Mouse (Mus musculus) limb, embryonic 14.5 days (tissue): ENCODE data around the gene Rasef. TPM values are rescaled to one million over a fixed set of nuclear protein-coding genes. Genes with fewer than 3 reads are reported as not detected.

Experiments used
- ATAC-seq: fragments of 200-750 bp; cut with Nextera tagmentation; 2 replicates; pipeline ENCODE4 v1.8.0; 2017; ENCODE audit warnings: low read depth, moderate number of reproducible peaks, moderate TSS enrichment; ENCODE audit not compliant: low FRiP score
- DNase-seq: peaks from one replicate; pipeline ENCODE4 v3.0.0-alpha.2; 2015; ENCODE audit warnings: low spot score
- H3K27ac ChIP-seq: fragments of 300-500 bp; sonication (generic); replicated peaks from 2 replicates; pipeline ENCODE4 v1.5.1; 2014; ENCODE audit warnings: low read depth, mild to moderate bottlenecking, low read length, moderate library complexity, mixed read lengths
- H3K27me3 ChIP-seq: fragments of 300-500 bp; sonication (generic); 2 replicates; pipeline ENCODE4 v1.6.1; 2014; ENCODE audit warnings: low read length, mixed read lengths; ENCODE audit not compliant: control insufficient read depth, insufficient read depth
- H3K36me3 ChIP-seq: fragments of 300-500 bp; sonication (generic); 2 replicates; pipeline ENCODE4 v1.6.1; 2014; ENCODE audit warnings: mild to moderate bottlenecking, low read length, moderate library complexity, mixed read lengths; ENCODE audit not compliant: control insufficient read depth, insufficient read depth
- H3K4me1 ChIP-seq: fragments of 300-500 bp; sonication (generic); 2 replicates; pipeline ENCODE4 v1.6.1; 2014; ENCODE audit warnings: antibody characterized with exemption, low read length, mixed read lengths; ENCODE audit not compliant: control insufficient read depth, insufficient read depth
- H3K4me2 ChIP-seq: fragments of 300-500 bp; sonication (generic); replicated peaks from 2 replicates; pipeline ENCODE4 v1.6.1; 2014; ENCODE audit warnings: low read depth, mild to moderate bottlenecking, low read length, moderate library complexity; ENCODE audit not compliant: severe bottlenecking
- H3K4me3 ChIP-seq: fragments of 300-500 bp; sonication (generic); replicated peaks from 2 replicates; pipeline ENCODE4 v1.5.1; 2014; ENCODE audit warnings: low read length
- H3K9ac ChIP-seq: fragments of 300-500 bp; sonication (generic); 2 replicates; pipeline ENCODE4 v1.6.1; 2014; ENCODE audit warnings: mild to moderate bottlenecking, low read depth, low read length, moderate library complexity; ENCODE audit not compliant: severe bottlenecking
- H3K9me3 ChIP-seq: fragments of 300-500 bp; sonication (generic); 2 replicates; pipeline ENCODE4 v1.6.1; 2016; ENCODE audit warnings: low read length; ENCODE audit not compliant: control insufficient read depth
- POLR2A ChIP-seq: fragments of 200-500 bp; IDR thresholded peaks from 2 replicates; pipeline ENCODE4 v1.8.0; 2012; ENCODE audit warnings: inconsistent platforms, mild to moderate bottlenecking, moderate library complexity, borderline replicate concordance; ENCODE audit not compliant: insufficient read depth, insufficient read length; ENCODE audit errors: extremely low read depth
- WGBS: fragments of 180-500 bp; shearing (Covaris S2); extraction: QIAGEN DNeasy Blood & Tissue Kit; methylation state at CpG from one replicate; pipeline ENCODE4 v1.1.7; 2014; 5-methylcytosine and 5-hydroxymethylcytosine counted together
- polyA plus RNA-seq, 2 experiments: library from polyadenylated mRNA; depleted of rRNA in 1 of 2; stranded (reverse) in 1 of 2; unstranded in 1 of 2; fragments of >200 nt; fragmentation: Nextera tagmentation in 1 of 2; extraction: Ambion mirVana in 1 of 2; gene quantifications; 2 replicates each; pipeline versions ENCODE4 v1.2.1 to v1.2.3; 2012 to 2014

Gene Rasef
- polyA plus RNA-seq (2012; rRNA removed) (0.56 and 0.60 TPM in 2 replicates), polyA plus RNA-seq (2014; fragmentation: Nextera tagmentation; extraction: Ambion mirVana) (1.1 and 1.5 TPM in 2 replicates)

DNA sequence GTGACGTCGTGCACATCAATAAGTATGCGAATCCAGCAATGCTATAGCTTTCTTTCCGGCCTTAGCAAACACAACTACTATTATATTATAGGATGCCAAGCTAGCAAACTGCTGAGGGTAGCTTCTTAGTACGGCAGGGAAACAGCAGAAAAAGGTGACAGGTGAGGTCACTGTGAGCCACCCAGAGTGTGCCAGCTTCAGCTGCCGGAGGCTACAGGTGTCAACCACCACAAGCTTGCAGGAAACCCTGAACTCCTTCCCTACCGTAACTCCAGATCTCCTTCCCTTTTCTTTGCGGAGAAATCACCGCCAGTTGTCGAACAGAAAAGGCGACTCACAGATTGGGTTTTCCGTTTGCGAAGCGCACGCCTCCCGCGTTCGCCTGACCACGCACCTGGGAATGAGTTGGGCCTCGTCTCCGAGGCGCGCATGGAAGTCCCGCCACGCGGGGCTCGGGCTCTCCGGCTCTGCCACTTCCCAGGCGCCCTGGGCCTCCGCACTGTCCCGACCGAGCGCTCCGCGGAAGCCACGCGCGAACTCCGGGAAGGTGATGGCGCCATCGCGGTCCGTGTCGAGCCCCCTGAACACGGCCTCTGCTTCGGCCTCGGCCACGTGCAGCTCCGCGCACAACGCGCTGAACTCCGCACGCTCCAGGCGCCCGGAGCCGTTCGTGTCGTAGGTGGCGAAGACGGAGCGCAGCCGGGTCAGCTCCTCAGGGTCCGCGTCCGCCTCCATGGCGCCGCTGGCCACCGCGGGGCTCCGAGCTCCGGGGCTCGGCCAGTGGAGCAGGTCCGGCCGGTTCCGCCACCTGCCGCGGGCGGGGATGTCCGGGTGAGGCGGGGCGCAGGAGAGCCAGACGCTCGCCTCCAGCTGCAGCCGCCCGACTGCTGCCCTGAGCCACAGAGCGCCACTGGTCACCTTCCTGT, at the start of gene Rasef:
Gene Rasef (minus strand): TSS at position 735 of the 926 bp plus-strand sequence.
- TF ChIP-seq POLR2A = no peak
- 4% methylated on average over 70 of the region's 87 CpGs for WGBS

DNA sequence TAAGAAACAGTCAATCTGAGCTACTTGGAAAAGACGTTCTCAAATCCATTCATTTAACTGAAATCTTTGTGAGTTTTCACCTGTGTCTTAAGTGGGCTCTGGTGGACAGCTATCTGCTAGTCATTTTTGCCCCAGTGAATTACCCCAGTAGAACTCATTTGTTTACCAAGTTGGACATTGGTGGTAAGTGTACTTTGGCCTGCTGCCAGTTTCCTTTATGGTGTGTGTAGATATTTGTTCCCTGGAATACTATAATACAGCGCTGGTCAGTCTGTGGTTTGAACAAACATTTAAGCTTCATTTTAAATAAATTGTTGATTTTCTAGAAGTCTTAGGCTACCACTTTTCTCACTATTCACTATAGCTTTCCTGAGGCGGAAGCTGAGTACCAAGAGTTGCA, 35.8 kb upstream of the Rasef start:
- no peak for TF ChIP-seq POLR2A
- H3K4me3 ChIP-seq = no peak overlapping the region
- H3K36me3 ChIP-seq = no peaks in the 10 kb centered on the region
- WGBS = 80% methylated on average over 3 of the region's 3 CpGs
- H3K4me1 ChIP-seq = no peaks in the 10 kb centered on the region
- H3K27ac ChIP-seq = no peak overlapping the region
- H3K27me3 ChIP-seq = no peaks in the 10 kb centered on the region
- no peaks in the 10 kb centered on the region for H3K9me3 ChIP-seq
- ATAC-seq (no peak), DNase-seq (no peak)
- H3K4me2 ChIP-seq = no peak overlapping the region
- H3K9ac ChIP-seq = no peak overlapping the region

More for the DNA sequence above, at the start of gene Rasef:
- ATAC-seq = peak; percentile 75
- Histone ChIP-seq H3K4me3 (peak within 1 kb of the TSS; percentile 49), H3K27me3 (peaks cover 12% of the 10 kb centered on the region; the same call in 1 of the 2 replicates), H3K36me3 (no peaks in the 10 kb centered on the region), H3K9me3 (no peaks in the 10 kb centered on the region), H3K4me2 (peak within 1 kb of the TSS; percentile 96), H3K27ac (no peak within 1 kb of the TSS), H3K4me1 (peaks cover 4% of the 10 kb centered on the region; the same call in 1 of the 2 replicates), H3K9ac (peak within 1 kb of the TSS; percentile 59)
- DNase-seq = no peak

DNA sequence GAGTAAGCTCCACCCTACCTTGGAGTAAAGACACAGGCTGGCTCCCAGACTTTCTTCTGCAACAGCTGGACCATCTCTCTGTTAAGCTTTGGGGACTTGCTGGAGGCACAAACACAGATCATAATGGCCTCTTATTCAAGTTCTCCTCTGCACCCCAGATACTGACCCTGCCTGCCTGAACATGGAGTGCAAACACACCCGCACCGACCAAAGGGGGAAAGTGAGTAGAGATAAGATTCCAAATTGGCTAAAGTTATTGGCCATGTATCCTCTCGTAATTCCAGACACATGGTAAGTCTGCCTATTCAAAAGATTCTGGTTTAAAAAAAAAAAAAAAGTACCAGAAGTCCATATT, 369 bp upstream of the Rasef start:
- Histone ChIP-seq H3K27me3 (peaks cover 12% of the 10 kb centered on the region; the same call in 1 of the 2 replicates), H3K9me3 (no peaks in the 10 kb centered on the region), H3K4me1 (peaks cover 4% of the 10 kb centered on the region; the same call in 1 of the 2 replicates), H3K9ac (peak overlapping the region; percentile 59; the same call in 1 of the 2 replicates), H3K4me2 (peak overlapping the region; percentile 96), H3K4me3 (peak overlapping the region; percentile 49), H3K36me3 (no peaks in the 10 kb centered on the region), H3K27ac (no peak overlapping the region)
- no peak for DNase-seq
- ATAC-seq = no peak
- no peak for TF ChIP-seq POLR2A
- 39% methylated on average over 3 of the region's 3 CpGs for WGBS

DNA sequence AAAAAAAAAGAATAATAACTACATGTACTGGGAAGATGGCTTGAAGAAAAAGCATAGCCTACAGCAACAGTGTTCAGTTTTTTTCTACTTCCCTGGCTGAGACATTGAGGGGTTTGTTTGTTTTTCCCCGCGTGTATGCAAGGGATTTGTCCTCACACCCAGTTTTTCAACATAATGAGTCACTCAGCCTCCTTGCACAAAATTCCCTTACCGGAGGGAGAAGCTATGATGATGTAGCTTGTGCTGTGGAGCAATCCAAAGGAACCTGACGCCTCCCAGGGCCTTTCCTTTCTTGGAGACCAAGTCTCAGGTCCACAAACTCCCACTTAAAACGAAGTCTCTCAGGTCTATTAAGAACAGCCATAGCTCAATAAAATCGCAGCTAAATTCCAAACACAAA, 1.3 kb downstream of the Rasef start:
- Histone ChIP-seq H3K27me3 (peaks cover 12% of the 10 kb centered on the region; the same call in 1 of the 2 replicates), H3K4me3 (no peak overlapping the region), H3K9ac (no peak overlapping the region), H3K4me1 (peaks cover 4% of the 10 kb centered on the region; the same call in 1 of the 2 replicates), H3K4me2 (0 out of 2 replicates have a peak overlapping the region, but pooled peaks have one; percentile 96), H3K36me3 (no peaks in the 10 kb centered on the region), H3K9me3 (no peaks in the 10 kb centered on the region), H3K27ac (no peak overlapping the region)
- WGBS = 27% methylated on average over 6 of the region's 6 CpGs
- no peak for DNase-seq
- no peak for TF ChIP-seq POLR2A
- no peak for ATAC-seq

DNA sequence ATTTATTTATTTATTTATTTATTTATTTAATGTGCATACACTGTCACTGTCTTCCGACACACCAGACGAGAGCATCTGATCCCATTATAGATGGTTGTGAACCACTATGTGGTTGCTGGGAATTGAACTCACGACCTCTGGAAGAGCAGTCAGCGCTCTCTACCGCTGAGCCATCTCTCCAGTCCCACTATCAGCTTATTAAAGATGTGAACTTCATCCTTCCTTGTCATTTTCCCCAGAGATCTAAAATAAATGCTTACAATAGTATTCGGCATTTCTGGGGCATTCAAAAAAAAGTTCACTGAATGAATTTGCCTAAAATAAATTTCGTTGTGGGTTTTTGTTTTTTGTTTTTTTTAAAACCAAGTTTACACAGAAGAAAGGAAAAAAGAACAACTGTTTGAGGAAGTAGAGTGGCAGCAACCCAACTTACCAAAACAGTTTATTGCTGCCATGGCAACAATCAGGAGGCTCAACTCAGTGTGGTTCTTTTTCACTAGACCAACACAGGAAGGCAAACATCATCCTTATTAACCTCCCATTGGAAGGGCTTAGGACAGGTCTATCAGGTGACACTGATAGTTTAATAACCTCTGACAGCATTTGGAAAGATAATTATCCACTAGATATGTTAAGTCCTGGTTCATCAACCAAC, 2.6 kb downstream of the Rasef start:
- Histone ChIP-seq H3K4me3 (no peak overlapping the region), H3K9me3 (no peaks in the 10 kb centered on the region), H3K27me3 (peaks cover 12% of the 10 kb centered on the region; the same call in 1 of the 2 replicates), H3K4me2 (no peak overlapping the region), H3K9ac (no peak overlapping the region), H3K27ac (no peak overlapping the region), H3K4me1 (peaks cover 4% of the 10 kb centered on the region; the same call in 1 of the 2 replicates), H3K36me3 (no peaks in the 10 kb centered on the region)
- no peak for DNase-seq
- WGBS = 91% methylated on average over 7 of the region's 7 CpGs
- TF ChIP-seq POLR2A = no peak
- no peak for ATAC-seq
